Mouse (Mus musculus) C2C12 (cell line): ENCODE results near the gene Scgb1a1.

Experiments
- CEBPB ChIP-seq: IDR thresholded peaks from one replicate; pipeline ENCODE4 v1.6.1; 2011; ENCODE audit warnings: low read depth, mild to moderate bottlenecking, control low read depth, moderate library complexity
- CTCF ChIP-seq: IDR thresholded peaks from one replicate; pipeline ENCODE4 v1.5.1; 2011; ENCODE audit not compliant: control insufficient read depth, insufficient read depth, insufficient read length
- MAX ChIP-seq: IDR thresholded peaks from one replicate; pipeline ENCODE4 v1.6.1; 2011; ENCODE audit warnings: mild to moderate bottlenecking, control low read depth
- MYOG ChIP-seq: IDR thresholded peaks from one replicate; pipeline ENCODE4 v1.6.1; 2011; ENCODE audit not compliant: control insufficient read depth, insufficient read length; ENCODE audit errors: extremely low read depth
- USF1 ChIP-seq: IDR thresholded peaks from one replicate; pipeline ENCODE4 v1.6.1; 2011; ENCODE audit warnings: low read depth, mild to moderate bottlenecking, control low read depth, moderate library complexity

DNA sequence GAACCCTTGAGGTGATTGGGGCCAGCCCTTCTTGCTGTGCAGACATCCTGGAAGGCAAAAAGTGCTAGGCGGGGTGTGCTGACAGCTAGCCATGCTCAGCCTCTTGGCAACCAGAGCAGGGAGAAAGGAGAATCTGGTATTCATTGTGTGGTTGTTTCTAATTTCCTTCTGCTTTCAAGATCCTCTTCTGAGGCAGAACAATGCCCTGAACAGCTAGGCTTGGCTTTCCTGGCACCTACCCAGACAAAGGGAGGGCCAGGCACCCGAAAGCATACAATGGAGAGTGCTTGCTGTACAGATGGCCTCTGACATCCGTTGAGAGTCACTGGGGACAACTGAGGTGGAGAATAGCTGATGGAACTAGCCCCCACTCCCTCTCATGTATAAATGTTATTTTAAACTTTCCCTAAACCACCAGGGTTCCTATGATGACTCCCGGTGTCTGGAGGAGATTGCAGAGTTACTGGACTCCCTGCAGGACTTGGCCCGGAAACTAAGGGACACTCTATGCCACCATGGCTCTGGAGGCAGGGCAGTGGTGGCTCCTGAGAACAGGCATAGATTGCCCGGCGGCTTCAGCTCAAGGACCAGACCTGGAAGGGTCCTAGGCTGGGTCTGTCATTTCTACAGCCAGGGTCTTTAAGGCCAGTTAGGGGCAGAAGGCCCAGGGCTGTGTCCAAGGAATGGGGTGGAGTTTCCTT, 16.2 kb downstream of the Scgb1a1 start:
- TF ChIP-seq CTCF (no peak), MAX (peak; percentile 13), CEBPB (no peak), USF1 (no peak), MYOG (no peak)
